Mouse (Mus musculus) heart, embryonic 12.5 days (tissue): ENCODE data around the gene Srrm4. TPM values are rescaled to one million over a fixed set of nuclear protein-coding genes. Genes with fewer than 3 reads are reported as not detected.

ENCODE experiments used
- ATAC-seq: fragments of 200-750 bp; cut with Nextera tagmentation; 2 replicates; pipeline ENCODE4 v1.8.0; 2017; ENCODE audit warnings: moderate TSS enrichment, moderate library complexity; ENCODE audit not compliant: insufficient number of reproducible peaks, low FRiP score
- H3K27ac ChIP-seq: fragments of 300-500 bp; sonication (generic); 2 replicates; pipeline ENCODE4 v1.5.1; 2016; ENCODE audit warnings: mild to moderate bottlenecking, moderate library complexity; ENCODE audit not compliant: poor library complexity, severe bottlenecking
- H3K27me3 ChIP-seq: fragments of 300-500 bp; sonication (generic); replicated peaks from 2 replicates; pipeline ENCODE4 v1.6.1; 2016; ENCODE audit warnings: mild to moderate bottlenecking, moderate library complexity
- H3K36me3 ChIP-seq: fragments of 300-500 bp; sonication (generic); 2 replicates; pipeline ENCODE4 v1.6.1; 2016; ENCODE audit warnings: mild to moderate bottlenecking, moderate library complexity
- H3K4me1 ChIP-seq: fragments of 300-500 bp; sonication (generic); replicated peaks from 2 replicates; pipeline ENCODE4 v1.6.1; 2016; ENCODE audit warnings: mild to moderate bottlenecking
- H3K4me2 ChIP-seq: fragments of 300-500 bp; sonication (generic); 2 replicates; pipeline ENCODE4 v1.6.1; 2016; ENCODE audit warnings: mild to moderate bottlenecking, moderate library complexity
- H3K4me3 ChIP-seq: fragments of 300-500 bp; sonication (generic); 2 replicates; pipeline ENCODE4 v1.5.1; 2016; ENCODE audit warnings: mild to moderate bottlenecking
- H3K9ac ChIP-seq: fragments of 300-500 bp; sonication (generic); 2 replicates; pipeline ENCODE4 v1.6.1; 2016; ENCODE audit warnings: mild to moderate bottlenecking, moderate library complexity
- H3K9me3 ChIP-seq: fragments of 300-500 bp; sonication (generic); replicated peaks from 2 replicates; pipeline ENCODE4 v1.6.1; 2016; ENCODE audit warnings: mild to moderate bottlenecking, moderate library complexity
- WGBS: fragments of 180-500 bp; shearing (Covaris S2); methylation state at CpG from one replicate; pipeline ENCODE4 v1.1.7; 2016; 5-methylcytosine and 5-hydroxymethylcytosine counted together
- polyA plus RNA-seq: library from polyadenylated mRNA; unstranded; fragments of >200 nt; fragmentation: Nextera tagmentation; extraction: Ambion mirVana; gene quantifications from 2 replicates; pipeline ENCODE4 v1.2.1, GENCODE M21; 2016

Srrm4 gene
- polyA plus RNA-seq, 1 experiment from 2014 or later: 1.7 TPM

- WGBS: 24% methylated on average over 10 of the region's 10 CpGs
- Histone ChIP-seq H3K9me3 (no peaks in the 10 kb centered on the region), H3K36me3 (no peaks in the 10 kb centered on the region)
Observed at GRCm38 (mm10) chr5:116456796-116457515, 134.7 kb downstream of the Srrm4 start.

GRCm38 (mm10) chr5:116453401-116453851 lies 138.2 kb downstream of the Srrm4 start:
- no peaks in the 10 kb centered on the region for H3K9me3 ChIP-seq
- peaks cover 37% of the 10 kb centered on the region for H3K4me1 ChIP-seq
- 0 out of 2 replicates have a peak, but pooled peaks cover 6% of the 10 kb centered on the region for H3K27me3 ChIP-seq
- no peak overlapping the region for H3K27ac ChIP-seq
- no peaks in the 10 kb centered on the region for H3K36me3 ChIP-seq
- peak; percentile 46 for ATAC-seq
- peak overlapping the region; percentile 45 for H3K4me3 ChIP-seq
- peak overlapping the region; percentile 72 for H3K4me2 ChIP-seq
- 2% methylated on average over 27 of the region's 27 CpGs for WGBS
- peak overlapping the region; percentile 70 for H3K9ac ChIP-seq

More at GRCm38 (mm10) chr5:116456796-116457515, 134.7 kb downstream of the Srrm4 start:
- Histone ChIP-seq H3K27me3 (0 out of 2 replicates have a peak, but pooled peaks cover 6% of the 10 kb centered on the region), H3K4me3 (peak overlapping the region; percentile 34), H3K4me1 (0 out of 2 replicates have a peak, but pooled peaks cover 7% of the 10 kb centered on the region), H3K9ac (peak overlapping the region; percentile 36; the same call in 1 of the 2 replicates), H3K4me2 (peak overlapping the region; percentile 45), H3K27ac (no peak overlapping the region)
- ATAC-seq: no peak

GRCm38 (mm10) chr5:116450901-116451300 lies 140.7 kb downstream of the Srrm4 start:
- Histone ChIP-seq H3K9me3 (no peaks in the 10 kb centered on the region), H3K27ac (peak overlapping the region; percentile 42), H3K4me2 (no peak overlapping the region), H3K9ac (no peak overlapping the region), H3K27me3 (peaks cover 9% of the 10 kb centered on the region), H3K4me1 (peaks cover 50% of the 10 kb centered on the region), H3K4me3 (no peak overlapping the region), H3K36me3 (no peaks in the 10 kb centered on the region)
- 33% methylated on average over 8 of the region's 8 CpGs for whole genome bisulfite sequencing
- ATAC-seq: no peak

- Histone ChIP-seq H3K9me3 (no peaks in the 10 kb centered on the region), H3K27me3 (peaks cover 10% of the 10 kb centered on the region), H3K9ac (no peak overlapping the region), H3K27ac (peak overlapping the region; percentile 42), H3K4me1 (peaks cover 53% of the 10 kb centered on the region), H3K4me3 (no peak overlapping the region), H3K36me3 (no peaks in the 10 kb centered on the region), H3K4me2 (peak overlapping the region; percentile 55)
- 15% methylated on average over 8 of the region's 8 CpGs for WGBS
- peak; percentile 28; the same call in 1 of the 2 replicates for ATAC-seq
Observed at GRCm38 (mm10) chr5:116449522-116450225, 141.9 kb downstream of the Srrm4 start.

GRCm38 (mm10) chr5:116448409-116449191 lies 143.0 kb downstream of the Srrm4 start:
- peaks cover 53% of the 10 kb centered on the region for H3K4me1 ChIP-seq
- 3% methylated on average over 11 of the region's 11 CpGs for WGBS
- H3K4me3 ChIP-seq: no peak overlapping the region
- H3K4me2 ChIP-seq: peak overlapping the region; percentile 55
- H3K27ac ChIP-seq: 0 out of 2 replicates have a peak overlapping the region, but pooled peaks have one; percentile 37
- no peaks in the 10 kb centered on the region for H3K36me3 ChIP-seq
- H3K27me3 ChIP-seq: peaks cover 21% of the 10 kb centered on the region
- ATAC-seq: no peak
- H3K9me3 ChIP-seq: no peaks in the 10 kb centered on the region
- H3K9ac ChIP-seq: no peak overlapping the region

- H3K4me1 ChIP-seq: peaks cover 53% of the 10 kb centered on the region
- H3K4me3 ChIP-seq: no peak overlapping the region
Observed at GRCm38 (mm10) chr5:116447821-116448350, 143.7 kb downstream of the Srrm4 start.

GRCm38 (mm10) chr5:116446552-116446951 lies 145.1 kb downstream of the Srrm4 start:
- ATAC-seq: peak; percentile 12; the same call in 1 of the 2 replicates
- no peak overlapping the region for H3K27ac ChIP-seq
- H3K9ac ChIP-seq: no peak overlapping the region
- H3K4me2 ChIP-seq: peak overlapping the region; percentile 47
- no peaks in the 10 kb centered on the region for H3K36me3 ChIP-seq
- WGBS: 31% methylated on average over 23 of the region's 23 CpGs
- H3K9me3 ChIP-seq: no peaks in the 10 kb centered on the region
- peak overlapping the region; percentile 20 for H3K4me3 ChIP-seq
- peaks cover 29% of the 10 kb centered on the region for H3K27me3 ChIP-seq
- H3K4me1 ChIP-seq: peaks cover 50% of the 10 kb centered on the region

More at GRCm38 (mm10) chr5:116447821-116448350, 143.7 kb downstream of the Srrm4 start:
- 33% methylated on average over 11 of the region's 11 CpGs for WGBS
- no peak for ATAC-seq
- Histone ChIP-seq H3K36me3 (no peaks in the 10 kb centered on the region), H3K27me3 (peaks cover 26% of the 10 kb centered on the region), H3K9me3 (no peaks in the 10 kb centered on the region), H3K9ac (no peak overlapping the region), H3K4me2 (peak overlapping the region; percentile 55), H3K27ac (no peak overlapping the region)

- peak overlapping the region; percentile 20; the same call in 1 of the 2 replicates for H3K4me3 ChIP-seq
- H3K9ac ChIP-seq: no peak overlapping the region
- peaks cover 31% of the 10 kb centered on the region for H3K27me3 ChIP-seq
- H3K9me3 ChIP-seq: no peaks in the 10 kb centered on the region
- H3K4me2 ChIP-seq: peak overlapping the region; percentile 47
- H3K4me1 ChIP-seq: peaks cover 46% of the 10 kb centered on the region
- ATAC-seq: no peak
- H3K27ac ChIP-seq: no peak overlapping the region
- 39% methylated on average over 10 of the region's 10 CpGs for WGBS
- H3K36me3 ChIP-seq: no peaks in the 10 kb centered on the region
Observed at GRCm38 (mm10) chr5:116445634-116446367, 145.8 kb downstream of the Srrm4 start.

- no peak overlapping the region for H3K4me2 ChIP-seq
- H3K9ac ChIP-seq: no peak overlapping the region
- ATAC-seq: no peak
- H3K36me3 ChIP-seq: no peaks in the 10 kb centered on the region
- H3K27ac ChIP-seq: no peak overlapping the region
- WGBS: 63% methylated on average over 27 of the region's 27 CpGs
- peaks cover 35% of the 10 kb centered on the region for H3K4me1 ChIP-seq
- peaks cover 31% of the 10 kb centered on the region for H3K27me3 ChIP-seq
- no peaks in the 10 kb centered on the region for H3K9me3 ChIP-seq
- H3K4me3 ChIP-seq: no peak overlapping the region
Observed at GRCm38 (mm10) chr5:116444517-116444916, 147.1 kb downstream of the Srrm4 start.

GRCm38 (mm10) chr5:116443459-116443940 lies 148.1 kb downstream of the Srrm4 start:
- 75% methylated on average over 8 of the region's 8 CpGs for WGBS
- no peak overlapping the region for H3K9ac ChIP-seq

More at GRCm38 (mm10) chr5:116443459-116443940, 148.1 kb downstream of the Srrm4 start:
- Histone ChIP-seq H3K4me1 (peaks cover 25% of the 10 kb centered on the region), H3K4me2 (no peak overlapping the region), H3K27ac (no peak overlapping the region), H3K36me3 (no peaks in the 10 kb centered on the region), H3K9me3 (no peaks in the 10 kb centered on the region), H3K4me3 (no peak overlapping the region), H3K27me3 (peaks cover 31% of the 10 kb centered on the region)
- no peak for ATAC-seq
